21 mouse cellular contexts compared by ENCODE assay signal in genomic region chr1:143911230-143911629, GRCm38 (mm10).
DNase-seq lines count a peak whose midpoint lies in the region; ATAC-seq and TF ChIP-seq lines count a peak whose summit lies in the region.
"Had no signal": no experiment of that assay in that cellular context is flagged by ENCODE, and none has a peak within 500 bp of the region (broad histone marks: within the 10 kb centered on the region; RNA-seq: fewer than 3 reads in every experiment).

No protein-coding gene starts in this region.

- H3K4me2 ChIP-seq in myocyte (ENCODE audit: low read depth): no peak overlapping the region
- H3K4me2 ChIP-seq: embryonic facial prominence, embryonic 13.5 days; embryonic facial prominence, embryonic 15.5 days; forebrain, embryonic 12.5 days had no signal

- no peak for TF ChIP-seq POLR2A in myocyte (IDR thresholded peaks at IDR 0.05; ENCODE audit: insufficient read length, low read depth)

- H3K4me3 ChIP-seq in C2C12 (ENCODE audit: insufficient read depth, poor library complexity, severe bottlenecking): no peak overlapping the region
- H3K4me3 ChIP-seq in myocyte: no peak overlapping the region
- H3K4me3 ChIP-seq: embryonic facial prominence, embryonic 13.5 days; embryonic facial prominence, embryonic 15.5 days; erythroblast, embryonic 14.5 days; forebrain, embryonic 10.5 days; forebrain, embryonic 12.5 days had no signal

- no peaks in the 10 kb centered on the region for H3K79me3 ChIP-seq in C2C12 (ENCODE audit: low read depth)

- no peak overlapping the region for H3ac ChIP-seq in C2C12 (ENCODE audit: control insufficient read depth, insufficient read length, low read depth)
- H3ac ChIP-seq in myocyte (ENCODE audit: control insufficient read depth, insufficient read length): no peak overlapping the region

- no peak for DNase-seq in frontal cortex, postnatal 10 days (ENCODE audit: low spot score in 2 of 2)
- DNase-seq in kidney, adult 8-10 months: no peak
- DNase-seq: adrenal gland, adult 2 months; adrenal gland, postnatal 10 days; adrenal gland, postnatal 25 days; B cell, adult 2 months; cerebellum, adult 11-12 months; cerebellum, adult 2 months; cerebellum, adult 9-10 months; cerebellum, postnatal 10 days; cerebellum, postnatal 25 days had no signal

- H3K79me2 ChIP-seq in C2C12 (ENCODE audit: control insufficient read depth, insufficient read depth): no peaks in the 10 kb centered on the region
- no peaks in the 10 kb centered on the region for H3K79me2 ChIP-seq in myocyte (ENCODE audit: control insufficient read depth, insufficient read depth)

- TF ChIP-seq CTCF in C2C12 (IDR thresholded peaks at IDR 0.05; ENCODE audit: control insufficient read depth, insufficient read depth, insufficient read length): no peak

- H3K36me3 ChIP-seq in C2C12 (ENCODE audit: control insufficient read depth, insufficient read depth) (no peaks in the 10 kb centered on the region), myocyte (ENCODE audit: control insufficient read depth, insufficient read depth) (no peaks in the 10 kb centered on the region)
- H3K36me3 ChIP-seq: embryonic facial prominence, embryonic 13.5 days; embryonic facial prominence, embryonic 15.5 days; forebrain, embryonic 10.5 days; forebrain, embryonic 12.5 days had no signal

- H3K27me3 ChIP-seq in C2C12 (ENCODE audit: control insufficient read depth, insufficient read depth, insufficient read length): no peaks in the 10 kb centered on the region
- H3K27me3 ChIP-seq in myocyte (ENCODE audit: control insufficient read depth, insufficient read depth, insufficient read length): no peaks in the 10 kb centered on the region
- H3K27me3 ChIP-seq: embryonic facial prominence, embryonic 13.5 days; embryonic facial prominence, embryonic 15.5 days; forebrain, embryonic 12.5 days had no signal

- ATAC-seq in frontal cortex, adult (ENCODE audit: low TSS enrichment): peak; percentile 54
- ATAC-seq: forebrain, embryonic 14.5 days; forebrain, embryonic 16.5 days had no signal

TF ChIP-seq in C2C12, 6 proteins besides CTCF, POLR2A, EP300 and RAD21:
- TF ChIP-seq USF1 (IDR thresholded peaks at IDR 0.05; ENCODE audit: low read depth) (peak; percentile 39), FOSL1 (IDR thresholded peaks at IDR 0.05; ENCODE audit: insufficient read depth, low read length, poor library complexity, severe bottlenecking) (no peak)

TF ChIP-seq in myocyte, 11 proteins besides CTCF, POLR2A, EP300 and RAD21:
- no peak for TF ChIP-seq CEBPB (IDR thresholded peaks at IDR 0.05; ENCODE audit: insufficient read depth, poor library complexity, severe bottlenecking)
- TF ChIP-seq USF1 (IDR thresholded peaks at IDR 0.05; ENCODE audit: low read depth): peak; percentile 39
TF ChIP-seq in myocyte: peak in this region for 1.
